Mouse (Mus musculus) hindbrain, embryonic 13.5 days (tissue): ENCODE measurements at regions not wholly inside any gene's neighbourhood (a gene's known extent, or its start where the extent isn't known, plus 50 kb on each side); places are given as distances from the start of the nearest gene placed in this dataset.

ENCODE experiments used
- ATAC-seq: fragments of 200-750 bp; cut with Nextera tagmentation; 2 replicates; pipeline ENCODE4 v1.8.0; 2017; ENCODE audit warnings: moderate TSS enrichment; ENCODE audit not compliant: low FRiP score
- H3K27ac ChIP-seq: fragments of 300-500 bp; sonication (generic); 2 replicates; pipeline ENCODE4 v1.5.1; 2015; ENCODE audit warnings: inconsistent platforms, mild to moderate bottlenecking, moderate library complexity
- H3K27me3 ChIP-seq: fragments of 300-500 bp; sonication (generic); 2 replicates; pipeline ENCODE4 v1.6.1; 2015; ENCODE audit warnings: mild to moderate bottlenecking, inconsistent platforms
- H3K36me3 ChIP-seq: fragments of 300-500 bp; sonication (generic); 2 replicates; pipeline ENCODE4 v1.6.1; 2015; ENCODE audit warnings: mild to moderate bottlenecking, inconsistent platforms
- H3K4me1 ChIP-seq: fragments of 300-500 bp; sonication (generic); replicated peaks from 2 replicates; pipeline ENCODE4 v1.6.1; 2015; ENCODE audit warnings: inconsistent platforms
- H3K4me2 ChIP-seq: fragments of 300-500 bp; sonication (generic); 2 replicates; pipeline ENCODE4 v1.6.1; 2015; ENCODE audit warnings: inconsistent platforms, mild to moderate bottlenecking, moderate library complexity
- H3K4me3 ChIP-seq: fragments of 300-500 bp; sonication (generic); 2 replicates; pipeline ENCODE4 v1.5.1; 2015; ENCODE audit warnings: mild to moderate bottlenecking, inconsistent platforms
- H3K9ac ChIP-seq: fragments of 300-500 bp; sonication (generic); 2 replicates; pipeline ENCODE4 v1.6.1; 2015; ENCODE audit warnings: mild to moderate bottlenecking, inconsistent platforms
- H3K9me3 ChIP-seq: fragments of 300-500 bp; sonication (generic); 2 replicates; pipeline ENCODE4 v1.6.1; 2016; ENCODE audit warnings: inconsistent platforms
- WGBS: fragments of 180-500 bp; shearing (Covaris S2); methylation state at CpG from one replicate; pipeline ENCODE4 v1.1.7; 2015; 5-methylcytosine and 5-hydroxymethylcytosine counted together

DNA sequence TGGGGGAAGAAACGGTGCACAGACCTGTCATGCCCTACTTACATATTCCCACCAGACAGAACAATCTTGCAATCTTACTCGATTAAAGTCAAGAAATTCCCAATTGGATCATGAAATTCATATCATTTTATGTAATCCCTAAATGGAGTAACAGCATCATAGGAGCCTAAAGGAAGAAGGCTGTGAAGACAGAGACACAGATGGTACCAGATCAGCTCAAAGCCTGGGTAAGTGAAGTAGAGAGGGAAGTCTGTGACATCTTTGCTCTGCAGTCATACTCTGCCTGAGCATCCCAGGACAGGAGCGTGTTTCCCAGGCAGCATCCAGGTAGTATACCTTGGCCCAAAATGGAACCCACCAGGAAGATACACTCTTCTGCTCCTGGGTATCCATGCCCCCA lies 108.6 kb downstream of the Diras2 start:
- Histone ChIP-seq H3K36me3 (no peaks in the 10 kb centered on the region), H3K9me3 (no peaks in the 10 kb centered on the region), H3K27ac (no peak overlapping the region), H3K9ac (no peak overlapping the region), H3K4me1 (no peaks in the 10 kb centered on the region), H3K27me3 (no peaks in the 10 kb centered on the region), H3K4me2 (no peak overlapping the region), H3K4me3 (no peak overlapping the region)
- WGBS = 89% methylated on average over 3 of the region's 3 CpGs
- no peak for ATAC-seq

- no peaks in the 10 kb centered on the region for H3K9me3 ChIP-seq
- H3K27me3 ChIP-seq = no peaks in the 10 kb centered on the region
- H3K4me2 ChIP-seq = no peak overlapping the region
- no peak overlapping the region for H3K4me3 ChIP-seq
- whole genome bisulfite sequencing = 85% methylated on average over 5 of the region's 5 CpGs
- no peaks in the 10 kb centered on the region for H3K36me3 ChIP-seq
- ATAC-seq = no peak
- no peaks in the 10 kb centered on the region for H3K4me1 ChIP-seq
- no peak overlapping the region for H3K27ac ChIP-seq
- no peak overlapping the region for H3K9ac ChIP-seq
Measured at GRCm38 (mm10) chr13:52428527-52428926, 102.6 kb downstream of the Diras2 start.

DNA sequence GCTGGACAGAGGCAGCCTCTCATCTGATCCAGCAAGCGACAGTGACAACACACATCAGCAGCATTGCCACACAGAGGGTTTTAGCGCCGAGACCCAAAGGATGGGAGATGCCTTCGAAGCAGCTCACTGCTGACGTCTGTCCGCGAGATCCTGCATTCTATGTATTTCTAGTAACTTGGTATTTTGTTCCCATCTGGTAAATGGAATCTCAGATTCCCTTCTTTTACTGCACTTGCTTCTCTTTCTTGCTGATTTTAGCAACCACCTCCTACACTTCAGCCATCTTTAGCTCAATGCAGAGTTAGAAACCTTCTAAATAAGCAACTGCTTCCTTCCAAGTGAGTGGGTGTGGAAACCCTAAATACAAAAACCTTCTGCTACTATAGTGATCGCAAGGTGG lies 94.3 kb downstream of the Diras2 start:
- no peak overlapping the region for H3K4me3 ChIP-seq
- no peak overlapping the region for H3K4me2 ChIP-seq
- no peaks in the 10 kb centered on the region for H3K36me3 ChIP-seq
- H3K4me1 ChIP-seq = no peaks in the 10 kb centered on the region
- 89% methylated on average over 8 of the region's 8 CpGs for WGBS
- H3K27me3 ChIP-seq = no peaks in the 10 kb centered on the region
- no peak overlapping the region for H3K9ac ChIP-seq
- ATAC-seq = no peak
- no peak overlapping the region for H3K27ac ChIP-seq
- no peaks in the 10 kb centered on the region for H3K9me3 ChIP-seq

- 87% methylated on average over 10 of the region's 10 CpGs for WGBS
- Histone ChIP-seq H3K9ac (no peak overlapping the region), H3K27me3 (no peaks in the 10 kb centered on the region), H3K27ac (no peak overlapping the region), H3K4me3 (no peak overlapping the region), H3K4me1 (no peaks in the 10 kb centered on the region), H3K9me3 (no peaks in the 10 kb centered on the region), H3K4me2 (no peak overlapping the region), H3K36me3 (no peaks in the 10 kb centered on the region)
- ATAC-seq = no peak
Measured at GRCm38 (mm10) chr13:52445513-52445912, 85.6 kb downstream of the Diras2 start.

GRCm38 (mm10) chr13:52448902-52449301 lies 82.2 kb downstream of the Diras2 start:
- H3K9me3 ChIP-seq = no peaks in the 10 kb centered on the region
- no peak overlapping the region for H3K9ac ChIP-seq
- H3K27ac ChIP-seq = no peak overlapping the region
- no peaks in the 10 kb centered on the region for H3K27me3 ChIP-seq
- no peaks in the 10 kb centered on the region for H3K36me3 ChIP-seq
- WGBS = 88% methylated on average over 11 of the region's 11 CpGs
- no peak for ATAC-seq
- H3K4me3 ChIP-seq = no peak overlapping the region
- peaks cover 12% of the 10 kb centered on the region for H3K4me1 ChIP-seq
- H3K4me2 ChIP-seq = no peak overlapping the region

DNA sequence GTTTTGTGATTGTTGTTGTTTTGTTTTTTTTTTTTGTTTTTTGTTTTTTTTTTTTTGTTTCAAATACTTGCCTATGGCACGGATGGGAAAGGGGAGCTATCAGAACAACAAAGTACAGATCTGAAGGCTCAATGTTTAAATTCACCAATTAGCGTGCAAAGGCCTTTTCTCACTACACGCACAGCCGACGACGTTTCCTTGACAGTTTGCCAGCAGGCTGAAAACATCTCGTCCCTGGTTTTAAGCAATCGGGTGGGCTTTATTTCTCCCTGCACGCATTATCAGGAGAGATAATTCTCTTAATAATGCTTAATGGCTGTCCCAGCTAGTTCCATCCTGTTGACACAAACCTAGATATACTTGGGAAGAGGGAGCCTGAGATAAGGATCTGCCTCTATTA lies 79.6 kb downstream of the Diras2 start:
- H3K9me3 ChIP-seq = no peaks in the 10 kb centered on the region
- WGBS = 41% methylated on average over 9 of the region's 9 CpGs
- no peak overlapping the region for H3K4me3 ChIP-seq
- H3K27me3 ChIP-seq = no peaks in the 10 kb centered on the region
- no peaks in the 10 kb centered on the region for H3K36me3 ChIP-seq
- no peak for ATAC-seq
- no peak overlapping the region for H3K9ac ChIP-seq
- H3K4me1 ChIP-seq = peaks cover 12% of the 10 kb centered on the region
- no peak overlapping the region for H3K4me2 ChIP-seq
- H3K27ac ChIP-seq = no peak overlapping the region; the same call in 1 of the 2 replicates

- no peak overlapping the region for H3K4me3 ChIP-seq
- H3K27me3 ChIP-seq = no peaks in the 10 kb centered on the region
- H3K4me1 ChIP-seq = peaks cover 12% of the 10 kb centered on the region
- no peak overlapping the region for H3K4me2 ChIP-seq
- WGBS = 47% methylated on average over 4 of the region's 4 CpGs
- no peak overlapping the region for H3K9ac ChIP-seq
- H3K9me3 ChIP-seq = no peaks in the 10 kb centered on the region
- H3K27ac ChIP-seq = no peak overlapping the region
- no peak for ATAC-seq
- H3K36me3 ChIP-seq = no peaks in the 10 kb centered on the region
Measured at GRCm38 (mm10) chr13:52452291-52452690, 78.8 kb downstream of the Diras2 start.
